Mouse (Mus musculus) cerebellum, postnatal 36 days (tissue): ENCODE data around the gene Tars2.

Experiments used
- DNase-seq, 2 experiments: peaks; one replicate each; pipeline ENCODE4 v3.0.0; 2021 to 2022; ENCODE audit warnings: mixed read lengths in 2 of 2

Gene Tars2

DNA sequence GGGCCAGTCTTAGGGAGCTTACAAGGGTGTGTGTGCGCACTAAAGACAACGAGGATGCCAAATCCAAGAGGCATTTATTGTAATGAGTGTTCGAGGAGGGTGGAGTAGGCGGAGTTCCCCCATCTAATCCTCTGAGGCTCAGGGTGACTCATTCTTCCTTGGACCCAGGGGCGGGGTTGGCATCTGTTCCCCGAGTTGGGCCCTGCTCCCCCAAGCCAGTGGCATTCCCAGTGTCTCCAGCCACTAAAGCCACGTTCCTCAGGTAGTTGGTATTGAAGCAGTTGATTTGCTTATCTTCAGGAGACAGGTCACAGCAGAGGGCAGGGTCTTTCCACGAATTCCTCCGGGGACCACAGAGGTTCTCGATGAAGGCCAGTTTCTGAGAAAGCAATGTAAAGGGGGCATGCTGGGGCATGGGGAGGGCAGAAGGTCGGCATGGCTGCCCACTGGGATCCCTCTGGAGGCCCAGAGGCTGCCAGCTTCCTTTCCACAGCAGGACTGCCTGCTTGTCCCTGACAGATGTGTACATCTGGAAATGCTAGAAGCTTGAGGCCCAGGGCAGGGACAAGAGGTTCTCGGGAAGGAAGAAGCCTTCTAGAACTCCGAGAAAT, 25.8 kb downstream of the Tars2 start:
- no peak for DNase-seq

DNA sequence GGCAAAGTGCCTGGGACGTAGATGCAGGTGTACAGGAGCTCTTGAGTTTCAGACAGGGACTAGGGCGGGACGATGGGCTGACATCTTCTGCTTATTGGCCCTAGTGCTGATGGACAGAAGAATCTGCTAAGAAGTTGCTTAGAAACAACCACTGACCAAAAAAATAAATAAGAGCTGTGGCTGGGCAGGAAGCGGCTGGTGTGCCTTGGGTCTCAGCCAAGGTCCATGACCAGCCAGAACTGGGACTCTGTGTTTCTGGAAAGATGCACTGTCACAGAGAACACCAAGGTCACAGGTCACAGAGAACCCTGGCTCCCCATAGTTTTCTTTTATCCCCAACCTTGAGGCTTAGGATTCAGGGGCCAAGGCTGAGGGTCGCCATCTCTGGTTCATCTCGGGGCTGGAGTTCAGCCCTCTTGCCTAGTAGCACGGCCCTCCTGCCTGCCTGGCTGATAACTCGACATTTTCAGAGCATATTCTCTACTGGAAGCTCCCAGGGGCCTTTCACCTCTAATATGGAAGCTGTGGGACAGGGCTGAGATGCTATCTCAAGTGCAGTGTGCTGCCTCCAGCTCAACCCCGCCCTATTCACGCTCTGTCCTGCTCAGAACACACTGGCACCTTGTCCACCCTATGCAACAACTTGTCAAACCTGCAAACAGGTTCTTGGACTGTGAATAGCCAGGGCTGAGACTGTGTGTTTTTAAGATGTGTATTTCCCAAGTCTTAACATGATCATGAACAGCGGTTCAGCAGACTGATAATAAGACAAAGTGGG, 27.1 kb downstream of the Tars2 start:
- no peak for DNase-seq

DNA sequence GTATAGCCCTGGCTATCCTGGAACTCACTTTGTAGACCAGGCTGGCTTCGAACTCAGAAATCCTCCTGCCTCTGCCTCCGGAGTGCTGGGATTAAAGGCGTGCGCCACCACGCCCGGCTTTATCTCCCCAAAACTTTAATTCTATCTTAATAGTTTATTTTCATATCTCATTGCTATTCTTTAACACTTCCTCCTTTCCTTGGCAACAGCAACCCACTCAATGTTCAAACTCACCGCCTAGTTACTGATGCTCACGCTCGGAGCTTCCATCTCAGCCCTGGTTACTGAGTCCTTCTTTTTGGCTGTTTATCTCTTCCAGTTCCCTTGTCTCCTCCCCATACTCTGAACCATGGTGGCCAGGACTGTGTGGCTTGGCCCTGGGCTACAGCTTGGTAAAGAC, 27.7 kb downstream of the Tars2 start:
- DNase-seq, result no peak

DNA sequence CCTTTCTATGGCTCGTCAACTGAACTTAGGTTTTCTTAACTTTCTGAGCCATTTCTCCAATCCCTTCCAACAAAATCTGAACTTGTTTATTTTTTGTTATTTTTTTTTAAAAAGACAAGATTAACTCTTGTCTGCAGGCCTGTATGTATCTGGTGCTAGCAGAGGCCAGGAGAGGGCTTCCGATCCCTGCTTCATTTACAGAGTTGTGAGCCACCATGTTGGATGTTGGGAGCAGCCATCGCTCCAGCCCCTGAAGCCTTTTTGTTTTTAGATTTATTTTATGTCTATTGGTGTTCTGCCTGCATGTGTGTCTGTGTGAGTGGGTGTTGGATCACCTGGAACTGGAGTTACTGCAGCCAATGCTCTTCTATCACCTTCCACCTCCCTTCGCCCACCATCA, 28.2 kb downstream of the Tars2 start:
- no peak for DNase-seq

DNA sequence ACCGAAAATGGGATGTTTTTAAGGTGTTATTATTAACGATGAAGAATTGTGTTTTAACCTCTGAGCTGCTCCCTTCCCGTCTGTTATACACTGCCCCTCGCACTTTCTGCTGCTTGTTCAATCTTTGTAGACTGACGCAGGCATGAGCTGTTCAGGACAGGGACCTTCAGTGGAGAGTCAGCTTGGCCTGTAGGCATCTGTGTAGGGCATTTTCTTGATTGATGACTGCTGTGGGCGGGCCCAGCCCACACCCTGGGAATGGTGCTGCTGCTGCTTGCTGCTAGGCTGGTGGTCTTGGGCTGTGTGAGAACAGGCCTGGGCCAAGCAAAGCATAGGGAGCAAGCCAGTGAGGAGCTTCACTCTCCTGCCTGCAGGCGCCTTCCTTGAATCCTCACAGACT, 29.6 kb downstream of the Tars2 start:
- DNase-seq, result no peak

DNA sequence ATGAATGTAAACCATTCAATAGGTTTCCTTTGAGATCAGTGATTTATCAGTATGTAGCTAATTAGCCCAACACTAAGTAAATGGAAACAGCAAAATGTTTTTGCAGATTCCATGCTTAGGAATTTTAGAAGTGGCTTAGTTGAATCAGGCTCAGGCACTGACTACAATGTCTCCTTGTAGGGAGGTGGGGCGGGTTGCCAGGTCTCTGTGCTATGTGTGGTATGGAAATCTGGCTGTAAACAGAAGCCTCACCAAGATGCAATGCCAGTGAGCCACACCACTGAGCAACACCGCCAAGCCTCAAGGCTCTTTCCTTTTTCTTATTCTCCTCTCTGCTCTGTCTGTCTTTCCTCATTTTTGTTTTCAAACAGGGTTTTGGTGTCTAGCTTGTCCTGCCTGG, 31.1 kb downstream of the Tars2 start:
- DNase-seq, result no peak

DNA sequence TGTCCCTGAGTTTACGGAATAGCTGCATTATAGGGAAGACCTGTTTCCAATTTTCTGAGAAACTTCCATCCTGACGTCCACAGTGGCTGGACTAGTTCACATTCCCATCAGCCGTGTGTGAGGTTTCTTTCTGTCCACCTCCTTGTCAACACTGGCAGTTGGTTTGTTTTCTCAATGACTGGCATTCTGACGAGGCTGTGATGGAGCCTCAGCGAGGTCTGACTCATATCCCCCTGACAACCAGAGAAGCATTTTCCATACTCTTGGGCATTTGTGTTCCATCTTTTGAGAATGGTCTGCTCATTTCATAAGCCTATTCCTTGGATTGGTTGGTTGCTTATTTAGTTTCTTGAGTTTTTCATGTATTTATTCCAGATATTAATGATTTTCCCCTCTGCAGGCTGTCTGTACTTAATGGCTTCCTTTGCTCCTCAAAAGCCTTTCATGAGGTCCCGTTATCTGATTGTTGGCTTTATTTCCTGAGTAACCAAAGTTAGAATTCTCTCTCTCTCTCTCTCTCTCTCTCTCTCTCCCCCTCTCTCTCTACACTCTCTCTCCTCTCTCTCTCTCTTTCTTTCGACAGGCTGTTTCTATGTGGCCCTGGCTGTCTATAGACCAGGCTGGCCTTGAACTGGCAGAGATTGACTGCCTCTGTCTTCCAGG, 33.2 kb downstream of the Tars2 start:
- no peak for DNase-seq

- no peak for DNase-seq
Observed at GRCm38 (mm10) chr3:95725863-95726262, 34.1 kb downstream of the Tars2 start.

DNA sequence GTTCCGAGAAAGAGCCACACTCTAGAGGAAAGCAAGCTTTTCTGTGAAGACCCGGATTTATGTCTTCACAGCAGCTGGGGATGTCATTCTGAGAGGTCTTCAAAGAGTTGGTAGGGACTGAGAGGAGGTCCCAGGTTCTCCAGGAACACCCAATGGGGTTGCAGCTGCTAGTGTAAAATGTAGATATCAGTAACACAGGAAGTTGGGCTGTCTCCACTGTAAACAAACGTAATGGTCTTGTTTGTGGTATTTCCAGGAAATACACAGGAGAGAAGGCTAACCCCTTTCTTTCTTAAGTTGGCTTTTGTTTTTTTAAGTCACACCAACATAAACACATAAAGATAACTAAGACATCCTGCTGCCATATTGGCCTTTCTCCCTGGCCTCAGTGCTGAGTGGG, 37.6 kb downstream of the Tars2 start:
- DNase-seq, result no peak

GRCm38 (mm10) chr3:95718153-95718552, 41.9 kb downstream of the Tars2 start:
- DNase-seq, result no peak

- DNase-seq, result no peak
Observed at GRCm38 (mm10) chr3:95716075-95716474, 43.9 kb downstream of the Tars2 start.

DNA sequence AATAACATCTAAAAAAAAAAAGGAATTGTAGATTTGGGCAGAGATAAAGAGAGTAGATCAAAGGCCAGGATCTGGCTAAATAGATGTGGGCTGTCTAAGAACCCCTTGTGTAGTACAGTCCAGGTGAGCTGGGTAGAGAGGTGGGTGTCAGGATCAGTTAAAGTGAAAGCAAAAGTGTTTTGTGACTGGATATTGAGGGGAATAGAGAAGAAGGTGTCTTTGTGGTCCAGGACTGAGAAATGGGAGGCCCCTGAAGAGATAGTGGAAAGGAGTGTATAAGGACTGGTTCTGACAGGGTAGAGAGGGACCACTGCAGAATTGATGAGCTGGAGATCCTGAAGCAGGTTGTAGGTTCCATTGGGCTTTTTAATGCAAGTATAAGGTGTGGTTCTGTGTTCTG, 50.0 kb downstream of the Tars2 start:
- DNase-seq, result no peak

- no peak for DNase-seq
Observed at GRCm38 (mm10) chr3:95709044-95709443, 51.0 kb downstream of the Tars2 start.

DNA sequence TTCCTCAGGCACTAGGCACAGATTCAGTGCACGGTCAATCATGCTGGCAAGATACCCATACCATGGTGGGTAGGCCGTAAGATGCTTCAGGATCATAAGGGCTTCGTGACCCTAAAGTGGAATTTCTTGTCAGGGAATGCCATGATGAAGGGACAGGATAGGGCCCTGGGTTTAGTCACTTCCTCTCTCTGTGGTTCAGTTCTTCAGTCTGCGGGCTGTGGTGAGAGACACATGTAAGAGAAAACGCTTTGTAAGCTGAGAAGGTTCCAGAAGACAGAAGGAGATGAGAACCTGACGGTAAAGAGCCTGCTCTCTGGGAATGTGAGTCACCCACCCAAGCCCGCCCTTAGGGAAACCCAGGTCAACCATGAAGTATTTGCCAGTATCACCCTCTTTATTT, 52.5 kb downstream of the Tars2 start:
- no peak for DNase-seq

DNA sequence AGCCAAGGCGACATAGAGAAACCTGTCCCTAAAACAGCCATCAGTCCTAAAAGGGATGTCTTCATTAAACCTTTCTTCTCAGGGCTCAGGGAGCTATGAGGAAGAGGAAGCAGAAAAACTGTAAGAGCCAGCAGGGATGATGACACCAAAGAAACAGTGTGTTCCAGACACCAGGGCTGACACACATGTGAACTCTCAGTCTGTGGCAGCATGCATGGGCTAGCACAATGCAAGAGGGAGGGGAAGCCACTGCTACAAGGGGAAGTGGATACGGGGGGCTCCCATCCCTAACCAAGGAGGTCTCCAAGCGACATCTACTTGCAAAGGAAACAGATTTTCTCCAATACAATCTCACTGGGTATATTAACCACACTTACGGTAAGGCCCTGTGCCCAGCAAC, 53.7 kb downstream of the Tars2 start:
- no peak for DNase-seq

GRCm38 (mm10) chr3:95704612-95705011, 55.4 kb downstream of the Tars2 start:
- DNase-seq, result no peak

- DNase-seq, result no peak
Observed at GRCm38 (mm10) chr3:95703276-95703675, 56.7 kb downstream of the Tars2 start.

DNA sequence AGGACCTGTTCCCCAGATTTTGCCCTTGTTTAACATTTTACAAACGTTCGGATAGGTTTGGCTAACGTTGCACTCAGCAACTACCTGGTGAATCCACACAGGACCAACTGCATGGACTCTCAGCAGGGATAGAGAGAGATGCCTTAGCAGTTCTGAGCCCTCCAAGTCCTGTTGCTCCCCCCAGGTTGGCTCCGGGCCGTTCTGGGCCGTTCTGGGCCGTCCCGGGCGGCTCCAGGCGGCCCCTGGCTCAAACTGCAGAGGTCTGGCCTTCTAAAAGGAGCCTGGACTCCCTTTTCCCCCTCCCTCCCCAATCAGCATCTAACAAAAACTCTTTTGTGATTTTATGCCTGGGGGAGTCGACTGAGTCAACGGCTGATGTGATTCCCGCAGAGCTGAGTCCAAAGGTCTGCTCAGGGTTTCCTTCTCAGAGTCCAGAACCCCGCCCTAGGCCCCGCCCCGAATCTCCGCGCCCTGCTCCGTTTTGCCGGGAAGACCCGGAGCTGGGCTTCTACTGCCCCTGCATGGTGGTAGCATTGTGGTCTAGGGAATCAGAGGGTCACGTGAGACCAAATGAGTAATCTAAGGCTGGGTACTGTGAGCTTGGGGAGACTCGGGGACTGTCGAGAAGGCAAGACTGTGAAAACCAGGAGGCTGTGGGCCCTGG, 58.0 kb downstream of the Tars2 start:
- peak; percentile 43 to 59 for DNase-seq

DNA sequence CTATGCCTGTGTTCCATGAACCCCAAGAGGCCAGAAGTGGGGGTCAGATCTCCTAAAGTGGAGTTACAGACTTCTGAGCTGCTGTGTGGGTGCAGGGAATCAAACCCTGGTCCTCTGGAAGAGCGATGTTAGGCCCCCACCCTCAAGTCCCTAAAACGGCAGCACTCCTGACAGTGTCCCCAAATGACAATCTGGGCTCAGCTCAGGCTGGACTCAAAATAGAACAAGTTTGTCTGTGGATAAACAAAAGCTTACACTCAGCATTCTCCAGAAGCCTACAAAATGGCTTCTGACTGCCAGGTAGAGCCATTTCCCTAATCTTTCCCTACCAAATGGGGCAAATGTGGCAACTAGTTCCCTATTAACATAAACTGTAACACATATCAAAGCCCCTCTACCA, 58.9 kb downstream of the Tars2 start:
- DNase-seq, result no peak

- peak; percentile 70 to 73 for DNase-seq
Observed at GRCm38 (mm10) chr3:95700233-95700681, 59.7 kb downstream of the Tars2 start.

DNA sequence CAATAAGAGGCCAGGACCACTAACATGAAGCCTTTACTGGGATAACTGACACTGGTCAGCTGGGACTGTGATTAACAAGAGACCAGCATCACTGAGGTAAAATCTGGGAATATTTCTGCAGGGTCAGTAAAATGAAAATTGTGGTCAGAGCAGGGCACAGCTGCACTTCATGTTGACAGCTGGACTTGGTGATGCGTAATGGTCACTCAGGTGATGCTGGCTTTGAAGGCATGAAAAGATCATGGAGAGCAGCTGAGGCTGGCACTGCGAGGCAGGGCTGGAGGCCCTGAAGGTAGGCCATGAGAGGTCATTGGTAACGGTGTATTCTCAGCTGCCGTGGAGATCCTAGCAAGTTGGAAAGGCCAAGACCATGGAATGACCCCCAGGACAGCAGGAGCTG, 61.7 kb downstream of the Tars2 start:
- DNase-seq, result no peak

GRCm38 (mm10) chr3:95696360-95696759, 63.6 kb downstream of the Tars2 start:
- no peak for DNase-seq

GRCm38 (mm10) chr3:95695796-95696195, 64.2 kb downstream of the Tars2 start:
- DNase-seq, result no peak
